10 mouse cellular contexts compared by ENCODE assay signal in the genomic region with DNA sequence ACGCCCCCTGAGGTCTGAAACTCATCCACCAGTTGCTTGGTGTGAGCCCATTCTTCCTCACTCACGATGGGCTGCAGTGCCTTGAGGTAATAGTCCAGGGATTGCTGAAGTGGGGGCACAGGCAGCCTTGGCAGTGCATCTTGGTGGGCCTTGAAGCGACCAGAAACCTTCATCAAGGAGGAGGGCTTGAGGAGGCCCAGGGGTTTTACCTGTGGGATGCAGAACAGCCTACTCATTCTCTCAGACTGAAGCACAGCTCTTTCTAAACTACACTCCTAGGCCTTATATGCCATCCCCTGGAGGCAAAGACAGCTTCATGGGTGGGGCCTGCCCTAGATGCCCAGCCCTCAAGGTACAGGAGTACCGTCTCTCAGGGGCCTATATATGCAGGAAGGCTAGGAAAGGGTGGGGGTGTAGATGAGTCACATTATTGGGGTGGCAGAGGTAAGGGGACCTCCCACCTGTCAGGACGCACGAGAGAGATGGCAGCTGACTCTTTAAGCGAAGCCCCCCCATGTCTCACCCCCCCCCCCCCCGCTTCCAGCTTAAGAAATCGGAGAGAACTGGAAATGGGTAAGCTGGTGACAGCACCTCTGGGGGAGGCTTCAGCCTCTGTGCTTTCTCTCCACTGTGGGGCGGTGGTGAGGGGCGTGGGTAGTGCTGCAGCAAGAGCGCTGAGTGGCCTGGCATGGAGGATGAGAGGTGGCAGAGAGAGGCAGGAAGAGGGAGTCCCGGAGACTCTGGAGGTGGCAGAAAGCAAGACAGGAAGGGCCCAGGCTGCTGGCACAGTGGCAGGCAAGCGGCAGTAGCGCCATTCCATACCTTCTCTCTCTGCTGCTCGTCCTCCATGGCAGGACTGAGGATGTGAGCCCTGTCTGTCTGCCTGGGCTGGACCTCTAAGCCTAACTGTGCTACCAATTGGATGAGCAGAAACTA. TPM values are rescaled to one million over a fixed set of nuclear protein-coding genes. Genes with fewer than 3 reads are reported as not detected.
DNase-seq lines count a peak whose midpoint lies in the region; ATAC-seq and TF ChIP-seq lines count a peak whose summit lies in the region.
"Had no signal": no experiment of that assay in that cellular context is flagged by ENCODE, and none has a peak within 500 bp of the region (broad histone marks: within the 10 kb centered on the region; RNA-seq: fewer than 3 reads in every experiment).

No protein-coding gene starts in this region.

- H3K4me3 ChIP-seq in heart, embryonic 13.5 days, result no peak overlapping the region
- no peak overlapping the region for H3K4me3 ChIP-seq in thymus, adult 2 months (ENCODE audit: control insufficient read depth, insufficient read depth, low read length)
- H3K4me3 ChIP-seq in liver, embryonic 13.5 days (replicated peaks), result peak overlapping the region; percentile 100; the same call in 1 of the 2 replicates
- H3K4me3 ChIP-seq: embryonic facial prominence, embryonic 12.5 days had no signal

- no peak overlapping the region for H3K27ac ChIP-seq in heart, embryonic 13.5 days (replicated peaks)
- H3K27ac ChIP-seq in thymus, adult 2 months (ENCODE audit: control insufficient read depth, insufficient read depth, low read length), result no peak overlapping the region
- 0 out of 2 replicates have a peak overlapping the region, but pooled peaks have one; percentile 96 for H3K27ac ChIP-seq in liver, embryonic 13.5 days
- H3K27ac ChIP-seq: embryonic facial prominence, embryonic 12.5 days had no signal

- no peak for ATAC-seq in heart, embryonic 13.5 days (ENCODE audit: extremely low read depth, insufficient number of reproducible peaks, low FRiP score, low TSS enrichment)
- no peak for ATAC-seq in liver, embryonic 13.5 days (ENCODE audit: low read depth)

- TF ChIP-seq CTCF in thymus, adult 2 months (IDR thresholded peaks at IDR 0.05; ENCODE audit: borderline replicate concordance, control insufficient read depth, extremely low read depth, insufficient read depth, low read length, poor library complexity), result no peak

- TF ChIP-seq POLR2A in thymus, adult 2 months (IDR thresholded peaks at IDR 0.05; ENCODE audit: control insufficient read depth, extremely low read depth, insufficient read depth, low read length, poor library complexity), result no peak

- H3K9ac ChIP-seq in heart, embryonic 13.5 days, result peak overlapping the region; percentile 5; the same call in 1 of the 2 replicates
- H3K9ac ChIP-seq in liver, embryonic 13.5 days, result peak overlapping the region; percentile 100
- H3K9ac ChIP-seq: embryonic facial prominence, embryonic 12.5 days had no signal

- no peak for DNase-seq in heart, adult 9 months (ENCODE audit: low spot score in 2 of 2)
- DNase-seq in thymus, adult 2 months, result peak; percentile 21
- no peak for DNase-seq in thymus, postnatal 0 days (ENCODE audit: low spot score)
- no peak for DNase-seq in liver, embryonic 13.5 days
- peak; percentile 40 for DNase-seq in thymus, postnatal 4 days
- no peak for DNase-seq in c-Kit-positive CD71-positive TER-119-positive erythroid progenitor cells, embryonic 14.5 days (ENCODE audit: low spot score)
- DNase-seq in ovary, adult 18-20 months (ENCODE audit: low spot score), result no peak
- DNase-seq: spleen, adult 18-20 months had no signal

- peaks cover 39% of the 10 kb centered on the region for H3K36me3 ChIP-seq in heart, embryonic 13.5 days
- H3K36me3 ChIP-seq in thymus, adult 2 months (ENCODE audit: control insufficient read depth, insufficient read depth, low read length), result no peaks in the 10 kb centered on the region
- peaks cover 39% of the 10 kb centered on the region for H3K36me3 ChIP-seq in liver, embryonic 13.5 days

- no peaks in the 10 kb centered on the region for H3K27me3 ChIP-seq in heart, embryonic 13.5 days (replicated peaks)
- H3K27me3 ChIP-seq in thymus, adult 2 months (ENCODE audit: control insufficient read depth, insufficient read depth, low read length), result no peaks in the 10 kb centered on the region
- H3K27me3 ChIP-seq in liver, embryonic 13.5 days, result no peaks in the 10 kb centered on the region
- H3K27me3 ChIP-seq: embryonic facial prominence, embryonic 12.5 days had no signal

- H3K4me2 ChIP-seq in heart, embryonic 13.5 days, result peak overlapping the region; percentile 74
- peak overlapping the region; percentile 85 for H3K4me2 ChIP-seq in liver, embryonic 13.5 days

- peaks cover 51% of the 10 kb centered on the region for H3K4me1 ChIP-seq in heart, embryonic 13.5 days
- peaks cover 13% of the 10 kb centered on the region for H3K4me1 ChIP-seq in thymus, adult 2 months (replicated peaks; ENCODE audit: control insufficient read depth, insufficient read depth, low read length)
- peaks cover 41% of the 10 kb centered on the region for H3K4me1 ChIP-seq in liver, embryonic 13.5 days (replicated peaks)

- 69% methylated on average over 16 of the region's 16 CpGs for WGBS in heart, embryonic 13.5 days
- WGBS in thymus, adult 2 months, result 87% methylated on average over 16 of the region's 16 CpGs
- WGBS in liver, embryonic 13.5 days (ENCODE audit: insufficient replicate concordance), result 80% methylated on average over 16 of the region's 16 CpGs

- H3K9me3 ChIP-seq in heart, embryonic 13.5 days, result no peaks in the 10 kb centered on the region
- H3K9me3 ChIP-seq in liver, embryonic 13.5 days (replicated peaks), result no peaks in the 10 kb centered on the region
- H3K9me3 ChIP-seq: embryonic facial prominence, embryonic 12.5 days had no signal

RNA-seq across cellular contexts. Expression of gene Crat, which starts 2.3 kb away (rescaled TPM):
- polyA plus RNA-seq in heart, embryonic 13.5 days (2015; fragmentation: Nextera tagmentation; extraction: Ambion mirVana), result 74.5 and 76.8 TPM in 2 replicates
- polyA plus RNA-seq in thymus, adult 2 months (2012; rRNA removed), result 93.9 and 96.4 TPM in 2 replicates
- 7.9 and 10.2 TPM in 2 replicates for polyA plus RNA-seq in thymus, postnatal 0 days (2015; fragmentation: Nextera tagmentation; extraction: Ambion mirVana)
- polyA plus RNA-seq in liver, embryonic 13.5 days (2015; fragmentation: Nextera tagmentation; extraction: Ambion mirVana), result 20.5 and 23.9 TPM in 2 replicates

RNA-seq across cellular contexts. Expression of gene Ptpa, which starts 2.5 kb away (rescaled TPM):
- polyA plus RNA-seq in heart, embryonic 13.5 days (2015; fragmentation: Nextera tagmentation; extraction: Ambion mirVana), result 100.0 and 109 TPM in 2 replicates
- polyA plus RNA-seq in thymus, adult 2 months (2012; rRNA removed), result 180 and 227 TPM in 2 replicates
- 127 and 128 TPM in 2 replicates for polyA plus RNA-seq in thymus, postnatal 0 days (2015; fragmentation: Nextera tagmentation; extraction: Ambion mirVana)
- 142 and 147 TPM in 2 replicates for polyA plus RNA-seq in liver, embryonic 13.5 days (2015; fragmentation: Nextera tagmentation; extraction: Ambion mirVana)

RNA-seq across cellular contexts. Expression of gene Dolpp1, which starts 21.3 kb away (rescaled TPM):
- 18.8 and 23.2 TPM in 2 replicates for polyA plus RNA-seq in heart, embryonic 13.5 days (2015; fragmentation: Nextera tagmentation; extraction: Ambion mirVana)
- 97.2 and 98.9 TPM in 2 replicates for polyA plus RNA-seq in thymus, adult 2 months (2012; rRNA removed)
- 27.8 and 28.1 TPM in 2 replicates for polyA plus RNA-seq in thymus, postnatal 0 days (2015; fragmentation: Nextera tagmentation; extraction: Ambion mirVana)
- 20.3 and 21.3 TPM in 2 replicates for polyA plus RNA-seq in liver, embryonic 13.5 days (2015; fragmentation: Nextera tagmentation; extraction: Ambion mirVana)

RNA-seq across cellular contexts. Expression of gene Miga2, which starts 49.3 kb away (rescaled TPM):
- 28.9 and 31.4 TPM in 2 replicates for polyA plus RNA-seq in heart, embryonic 13.5 days (2015; fragmentation: Nextera tagmentation; extraction: Ambion mirVana)
- 25.8 and 28.7 TPM in 2 replicates for polyA plus RNA-seq in thymus, adult 2 months (2012; rRNA removed)
- 7.6 and 10.6 TPM in 2 replicates for polyA plus RNA-seq in thymus, postnatal 0 days (2015; fragmentation: Nextera tagmentation; extraction: Ambion mirVana)
- polyA plus RNA-seq in liver, embryonic 13.5 days (2015; fragmentation: Nextera tagmentation; extraction: Ambion mirVana), result 8.5 and 10.0 TPM in 2 replicates

RNA-seq across cellular contexts. Expression of gene Sh3glb2, which starts 54.2 kb away (rescaled TPM):
- 122 and 124 TPM in 2 replicates for polyA plus RNA-seq in heart, embryonic 13.5 days (2015; fragmentation: Nextera tagmentation; extraction: Ambion mirVana)
- polyA plus RNA-seq in thymus, adult 2 months (2012; rRNA removed), result 253 and 265 TPM in 2 replicates
- 66.9 and 77.5 TPM in 2 replicates for polyA plus RNA-seq in thymus, postnatal 0 days (2015; fragmentation: Nextera tagmentation; extraction: Ambion mirVana)
- polyA plus RNA-seq in liver, embryonic 13.5 days (2015; fragmentation: Nextera tagmentation; extraction: Ambion mirVana), result 20.9 and 21.3 TPM in 2 replicates

Comparison
In these comparisons a context has a peak if more than half of its experiments do, and no peak if none do; other contexts are left out.
1. DNase-seq: peak in thymus, adult 2 months (single experiment) and thymus, postnatal 4 days (single experiment); none in heart, adult 9 months (0 of 2), thymus, postnatal 0 days (single experiment), liver, embryonic 13.5 days (single experiment), c-Kit-positive CD71-positive TER-119-positive erythroid progenitor cells, embryonic 14.5 days (single experiment) and ovary, adult 18-20 months (single experiment).